Mouse (Mus musculus) right cerebral cortex, adult 18-20 months (tissue): ENCODE measurements at regions not wholly inside any gene's neighbourhood (a gene's known extent, or its start where the extent isn't known, plus 50 kb on each side); places are given as distances from the start of the nearest gene placed in this dataset.
A peak's percentile ranks its signal among the peaks of the same experiment; 100 is the strongest.

Experiments used
- DNase-seq: peaks from one replicate; pipeline ENCODE4 v3.0.0; 2022; ENCODE audit warnings: mixed read lengths

- peak; percentile 39 for DNase-seq
These were observed 451.9 kb upstream of the Rgs18 start for GRCm38 (mm10) chr1:145227181-145227580.
